In genomic region chr15:9564156-9564555, GRCm38 (mm10) we compare ENCODE assay signal across 29 mouse cellular contexts. TPM values are rescaled to one million over a fixed set of nuclear protein-coding genes. Genes with fewer than 3 reads are reported as not detected.
DNase-seq lines count a peak whose midpoint lies in the region; ATAC-seq and TF ChIP-seq lines count a peak whose summit lies in the region.
"Had no signal": no experiment of that assay in that cellular context is flagged by ENCODE, and none has a peak within 500 bp of the region (broad histone marks: within the 10 kb centered on the region; RNA-seq: fewer than 3 reads in every experiment).

No protein-coding gene starts in this region.

- no peak overlapping the region for H3K4me2 ChIP-seq in forebrain, postnatal 0 days (ENCODE audit: low read depth)
- H3K4me2 ChIP-seq: embryonic facial prominence, embryonic 13.5 days; forebrain, embryonic 13.5 days; heart, embryonic 13.5 days; hindbrain, embryonic 14.5 days; intestine, embryonic 15.5 days had no signal

- peak; percentile 49 for ATAC-seq in inflammation-experienced regulatory T-cells, adult 6 months
- no peak for ATAC-seq in forebrain, postnatal 0 days
- ATAC-seq: forebrain, embryonic 13.5 days; hindbrain, postnatal 0 days; intestine, embryonic 15.5 days had no signal

- H3K27me3 ChIP-seq in heart, embryonic 10.5 days (ENCODE audit: insufficient read depth, poor library complexity, severe bottlenecking), result no peaks in the 10 kb centered on the region
- no peaks in the 10 kb centered on the region for H3K27me3 ChIP-seq in forebrain, postnatal 0 days (ENCODE audit: insufficient read depth, low read length)
- H3K27me3 ChIP-seq: embryonic facial prominence, embryonic 13.5 days; forebrain, embryonic 13.5 days; heart, embryonic 13.5 days; intestine, embryonic 15.5 days had no signal

- no peak for TF ChIP-seq CTCF in forebrain, postnatal 0 days (IDR thresholded peaks at IDR 0.05; ENCODE audit: low read depth)

- 67% methylated on average over 3 of the region's 3 CpGs for WGBS in heart, embryonic 10.5 days
- WGBS in forebrain, postnatal 0 days, result 76% methylated on average over 3 of the region's 3 CpGs

- H3K4me3 ChIP-seq in heart, embryonic 10.5 days, result no peak overlapping the region
- no peak overlapping the region for H3K4me3 ChIP-seq in forebrain, postnatal 0 days (ENCODE audit: low read depth, low read length)
- H3K4me3 ChIP-seq: embryonic facial prominence, embryonic 10.5 days; embryonic facial prominence, embryonic 13.5 days; erythroblast, embryonic 14.5 days; forebrain, embryonic 13.5 days; heart, embryonic 13.5 days; intestine, embryonic 15.5 days had no signal

- H3K9ac ChIP-seq in forebrain, postnatal 0 days, result no peak overlapping the region
- H3K9ac ChIP-seq: embryonic facial prominence, embryonic 13.5 days; forebrain, embryonic 13.5 days; heart, embryonic 13.5 days; hindbrain, embryonic 14.5 days; intestine, embryonic 15.5 days had no signal

- H3K27ac ChIP-seq in heart, embryonic 10.5 days, result no peak overlapping the region
- H3K27ac ChIP-seq in forebrain, postnatal 0 days (ENCODE audit: low read depth, low read length), result no peak overlapping the region
- H3K27ac ChIP-seq: embryonic facial prominence, embryonic 10.5 days; embryonic facial prominence, embryonic 13.5 days; forebrain, embryonic 13.5 days; heart, embryonic 13.5 days; hindbrain, embryonic 14.5 days; hindbrain, postnatal 0 days; intestine, embryonic 15.5 days had no signal

- H3K4me1 ChIP-seq in heart, embryonic 10.5 days, result no peaks in the 10 kb centered on the region
- H3K4me1 ChIP-seq in forebrain, postnatal 0 days (ENCODE audit: insufficient read depth), result no peaks in the 10 kb centered on the region
- H3K4me1 ChIP-seq: embryonic facial prominence, embryonic 10.5 days; embryonic facial prominence, embryonic 13.5 days; forebrain, embryonic 13.5 days; heart, embryonic 13.5 days; intestine, embryonic 15.5 days had no signal

- peak; percentile 75 for DNase-seq in heart, adult 11 months
- DNase-seq in heart, embryonic 10.5 days (ENCODE audit: low spot score), result no peak
- DNase-seq in CD4-positive helper T cell, adult 2 months (ENCODE audit: low read depth, low spot score), result peak; percentile 51
- peak; percentile 48 for DNase-seq in T-cell, adult 2 months (ENCODE audit: low spot score)
- DNase-seq in right cerebral cortex, postnatal 25 days, result no peak
- no peak for DNase-seq in forebrain, postnatal 0 days
- DNase-seq in adrenal gland, postnatal 4 days (ENCODE audit: low spot score in 2 of 2), result no peak
- DNase-seq: adrenal gland, adult 2 months; adrenal gland, postnatal 14 days; cerebellum, adult 11-12 months; cerebellum, adult 8-10 months; cerebellum, postnatal 36 days; embryo, embryonic 11 days; gastrocnemius, postnatal 10 days; gastrocnemius, postnatal 36 days; heart, adult 18-20 months; heart, postnatal 14 days; heart, postnatal 4 days; kidney, adult 11 months had no signal

- H3K9me3 ChIP-seq in heart, embryonic 10.5 days, result no peaks in the 10 kb centered on the region
- H3K9me3 ChIP-seq in forebrain, postnatal 0 days (ENCODE audit: low read length), result no peaks in the 10 kb centered on the region
- H3K9me3 ChIP-seq: embryonic facial prominence, embryonic 10.5 days; embryonic facial prominence, embryonic 13.5 days; forebrain, embryonic 13.5 days; heart, embryonic 13.5 days; intestine, embryonic 15.5 days had no signal

- no peaks in the 10 kb centered on the region for H3K36me3 ChIP-seq in heart, embryonic 10.5 days
- H3K36me3 ChIP-seq in forebrain, postnatal 0 days (ENCODE audit: insufficient read depth), result no peaks in the 10 kb centered on the region
- H3K36me3 ChIP-seq: embryonic facial prominence, embryonic 10.5 days; embryonic facial prominence, embryonic 13.5 days; heart, embryonic 13.5 days; intestine, embryonic 15.5 days had no signal

RNA-seq across cellular contexts. Expression of gene Il7r, which starts 34.2 kb away (rescaled TPM):
- not detected in 2 replicates for polyA plus RNA-seq in heart, embryonic 10.5 days (2016; fragmentation: Nextera tagmentation; extraction: Ambion mirVana)
- 100 to 1,000 TPM in 2 of 3 experiments, 10 to 100 TPM in 1; 91.9 to 193 (median 146) TPM for polyA plus RNA-seq in inflammation-experienced regulatory T-cells, adult 6 months (2017; shearing (Covaris generic))
- total RNA-seq in forebrain, postnatal 0 days (2014; rRNA removed), result 0.05 TPM in 1 of 2 replicates, not detected in the other
- polyA plus RNA-seq in forebrain, postnatal 0 days (2015; fragmentation: Nextera tagmentation; extraction: Ambion mirVana), result not detected in 2 replicates
- under 1 TPM; 0.34 to 0.65 TPM for total RNA-seq in adrenal gland, postnatal 4 days (2021)
- total RNA-seq: ES-E14; hindbrain, postnatal 0 days had no signal
- polyA plus RNA-seq: adrenal gland, adult 2 months; embryonic facial prominence, embryonic 10.5 days; embryonic facial prominence, embryonic 13.5 days; forebrain, embryonic 13.5 days; hindbrain, embryonic 14.5 days had no signal

Comparison
In these comparisons a context has a peak if more than half of its experiments do, and no peak if none do; other contexts are left out.
1. DNase-seq: peak in heart, adult 11 months (single experiment), CD4-positive helper T cell, adult 2 months (single experiment) and T-cell, adult 2 months (single experiment); none in heart, embryonic 10.5 days (single experiment), right cerebral cortex, postnatal 25 days (single experiment), forebrain, postnatal 0 days (single experiment) and adrenal gland, postnatal 4 days (0 of 2).
2. RNA of gene Il7r, which starts 34.2 kb away (polyA plus RNA-seq): 91.9 to 193 TPM in inflammation-experienced regulatory T-cells, adult 6 months; not detected in forebrain, postnatal 0 days and not detected in heart, embryonic 10.5 days; every median in the first group is over 10 times any median in the second.